Mouse (Mus musculus) adrenal gland, postnatal 36 days (tissue): ENCODE data around the gene Ddx50. TPM values are rescaled to one million over a fixed set of nuclear protein-coding genes. Genes with fewer than 3 reads are reported as not detected.
"Not testable (repeated sequence)": the region's sequence is repeated elsewhere in the genome, so short reads cannot be mapped to it uniquely, and the experiment has no call there.

Experiments used
- DNase-seq, 2 experiments: peaks; one replicate each; pipeline ENCODE4 v3.0.0; 2021; ENCODE audit warnings: mixed read lengths in 1 of 2
- microRNA-seq: library from miRNA; unstranded; fragments of <30 nt; microRNA quantifications from one replicate; pipeline ENCODE4 v1.2.0, GENCODE M21; 2021
- total RNA-seq, 2 experiments: library from RNA; stranded (reverse); gene quantifications; 2 replicates each; pipeline ENCODE4 v1.2.3; 2021

Ddx50 gene
- total RNA-seq, 2 experiments from 2014 or later: 121 to 124 TPM

DNA sequence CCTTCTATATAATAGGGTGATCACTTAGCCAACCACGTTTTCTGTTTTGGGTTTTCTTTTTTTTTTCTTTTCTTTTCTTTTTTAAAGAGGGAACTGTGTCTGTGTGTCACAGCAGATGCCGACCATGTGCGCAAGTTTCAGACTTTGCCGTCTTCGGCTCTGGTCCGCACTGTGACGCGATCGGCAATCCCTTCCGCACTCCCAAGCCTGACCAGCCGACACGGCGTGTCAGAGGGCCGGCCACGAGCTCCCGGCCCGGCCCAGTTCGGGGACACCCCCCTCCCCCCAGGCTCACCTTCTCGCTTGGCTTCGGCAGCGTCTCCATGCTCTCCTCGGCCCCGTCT is 49.2 kb downstream of the Ddx50 start:
- no peak for DNase-seq

GRCm38 (mm10) chr10:62601053-62601791 is 49.8 kb downstream of the Ddx50 start:
- DNase-seq: no peak

- DNase-seq: no peak
These were observed 51.0 kb downstream of the Ddx50 start for GRCm38 (mm10) chr10:62600056-62600455.

- not testable (repeated sequence) for DNase-seq
These were observed 51.7 kb downstream of the Ddx50 start for GRCm38 (mm10) chr10:62599311-62599710.

DNA sequence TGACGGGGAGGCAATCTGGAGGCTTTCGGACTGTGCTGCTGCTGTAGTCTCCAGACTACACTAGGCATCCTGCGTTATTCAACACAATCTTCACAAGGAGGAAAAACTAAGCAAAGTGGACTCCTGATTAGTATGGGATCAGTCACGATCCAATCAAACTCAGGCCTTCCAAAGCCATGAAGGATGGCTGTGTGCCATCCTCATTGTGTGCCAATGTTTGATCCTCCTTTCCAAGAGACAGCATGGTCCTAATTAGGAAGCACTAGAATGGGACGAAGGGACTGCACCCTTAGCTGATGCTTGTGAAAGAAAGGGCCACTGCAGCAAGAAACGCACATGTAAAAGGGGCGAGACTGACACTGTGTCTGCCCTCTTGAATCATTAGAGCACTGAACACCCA is 58.5 kb downstream of the Ddx50 start:
- DNase-seq: no peak

DNA sequence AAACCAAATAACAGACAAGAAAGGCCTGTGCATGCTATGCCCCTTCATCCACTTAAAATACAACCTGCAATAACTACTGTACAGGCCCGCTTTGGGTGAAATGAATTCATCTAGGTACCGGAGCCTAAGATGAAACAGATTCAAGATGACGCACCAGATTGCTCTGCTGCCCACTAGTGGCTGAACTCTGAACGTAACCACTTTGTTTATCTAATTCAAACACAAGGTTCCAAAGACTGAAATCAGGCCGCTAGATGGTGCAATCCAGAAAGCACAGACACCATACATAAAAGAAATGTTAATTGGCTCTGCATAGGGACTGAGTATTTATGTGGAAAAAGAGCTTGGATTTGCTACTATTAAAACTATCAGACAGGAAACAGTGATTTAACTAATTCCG is 60.8 kb downstream of the Ddx50 start:
- DNase-seq: peak; percentile 83 to 90

DNA sequence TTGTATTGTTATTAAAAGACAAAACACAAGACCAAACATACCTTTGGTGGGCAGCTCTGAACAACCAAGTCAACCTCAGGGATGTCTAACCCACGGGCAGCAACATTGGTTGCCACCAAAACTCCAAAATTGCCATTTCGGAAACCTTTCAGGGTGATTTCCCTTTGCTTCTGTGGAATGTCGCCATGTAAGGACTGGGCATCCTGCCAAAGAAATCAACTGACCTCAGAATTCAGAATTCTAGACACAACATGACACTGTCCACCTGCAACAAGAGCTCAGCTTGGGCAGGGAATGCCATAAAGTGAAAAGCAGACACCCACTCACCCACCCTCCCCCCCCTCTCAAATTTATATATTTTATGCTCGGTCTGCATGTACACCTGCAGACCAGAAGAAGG is 62.4 kb downstream of the Ddx50 start:
- DNase-seq: peak in 1 of 2 experiments; percentile 14

GRCm38 (mm10) chr10:62583245-62583644 is 67.8 kb downstream of the Ddx50 start:
- no peak for DNase-seq

- no peak for DNase-seq
These were observed 68.3 kb downstream of the Ddx50 start for GRCm38 (mm10) chr10:62582701-62583100.

- DNase-seq: no peak
These were observed 68.8 kb downstream of the Ddx50 start for GRCm38 (mm10) chr10:62582263-62582662.

DNA sequence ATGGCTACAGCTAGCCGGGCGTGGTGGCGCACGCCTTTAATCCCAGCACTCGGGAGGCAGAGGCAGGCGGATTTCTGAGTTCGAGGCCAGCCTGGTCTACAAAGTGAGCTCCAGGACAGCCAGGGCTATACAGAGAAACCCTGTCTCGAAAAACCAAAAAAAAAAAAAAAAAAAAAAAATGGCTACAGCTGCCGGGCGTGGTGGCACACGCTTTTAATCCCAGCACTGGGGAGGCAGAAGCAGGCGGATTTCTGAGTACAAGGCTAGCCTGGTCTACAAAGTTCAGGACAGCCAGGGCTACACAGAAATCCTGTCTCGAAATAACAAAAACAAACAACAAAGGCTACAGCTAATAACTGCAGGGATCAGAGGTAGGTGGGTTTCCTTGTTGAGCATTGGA is 71.9 kb downstream of the Ddx50 start:
- not testable (repeated sequence) for DNase-seq

GRCm38 (mm10) chr10:62578338-62579100 is 72.5 kb downstream of the Ddx50 start, which contains the start of gene Kif1bp:
Kif1bp (minus strand) TSS chr10:62578457.
- DNase-seq: peak; percentile 97 to 98

DNA sequence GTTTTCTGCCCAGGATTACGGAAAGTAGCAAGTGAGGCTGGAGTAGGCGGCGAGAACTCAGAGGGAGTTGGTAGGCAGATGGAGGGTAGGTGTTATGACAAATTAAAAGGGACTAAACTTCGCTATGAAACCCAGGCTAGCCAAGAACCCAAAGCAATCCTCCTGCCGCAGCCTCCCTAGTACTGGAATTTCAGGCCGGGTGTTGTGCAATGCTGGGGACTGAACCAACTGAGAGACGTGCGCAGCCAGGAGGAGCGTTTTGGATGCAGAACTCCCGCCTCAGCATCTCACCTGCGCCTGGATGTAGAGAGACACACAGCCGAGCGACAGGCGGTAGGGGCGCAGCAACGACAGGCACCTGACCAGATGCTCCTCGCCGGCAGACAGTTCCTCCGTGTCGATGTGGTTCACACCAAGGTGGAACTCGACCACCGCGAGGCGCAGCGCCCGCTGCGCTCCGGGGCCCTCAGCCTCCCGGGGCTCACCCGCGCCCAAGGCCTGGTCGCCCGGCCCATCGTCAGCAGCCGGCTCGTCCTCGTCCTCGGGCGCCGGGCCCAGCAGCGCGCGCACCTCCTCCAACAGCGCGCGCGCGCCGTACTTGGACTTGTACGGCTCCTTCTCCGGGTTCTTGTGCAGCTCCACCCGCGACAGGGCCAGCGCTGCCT is 73.2 kb downstream of the Ddx50 start:
- DNase-seq: no peak

GRCm38 (mm10) chr10:62575001-62575400 is 76.0 kb downstream of the Ddx50 start:
- DNase-seq: no peak

DNA sequence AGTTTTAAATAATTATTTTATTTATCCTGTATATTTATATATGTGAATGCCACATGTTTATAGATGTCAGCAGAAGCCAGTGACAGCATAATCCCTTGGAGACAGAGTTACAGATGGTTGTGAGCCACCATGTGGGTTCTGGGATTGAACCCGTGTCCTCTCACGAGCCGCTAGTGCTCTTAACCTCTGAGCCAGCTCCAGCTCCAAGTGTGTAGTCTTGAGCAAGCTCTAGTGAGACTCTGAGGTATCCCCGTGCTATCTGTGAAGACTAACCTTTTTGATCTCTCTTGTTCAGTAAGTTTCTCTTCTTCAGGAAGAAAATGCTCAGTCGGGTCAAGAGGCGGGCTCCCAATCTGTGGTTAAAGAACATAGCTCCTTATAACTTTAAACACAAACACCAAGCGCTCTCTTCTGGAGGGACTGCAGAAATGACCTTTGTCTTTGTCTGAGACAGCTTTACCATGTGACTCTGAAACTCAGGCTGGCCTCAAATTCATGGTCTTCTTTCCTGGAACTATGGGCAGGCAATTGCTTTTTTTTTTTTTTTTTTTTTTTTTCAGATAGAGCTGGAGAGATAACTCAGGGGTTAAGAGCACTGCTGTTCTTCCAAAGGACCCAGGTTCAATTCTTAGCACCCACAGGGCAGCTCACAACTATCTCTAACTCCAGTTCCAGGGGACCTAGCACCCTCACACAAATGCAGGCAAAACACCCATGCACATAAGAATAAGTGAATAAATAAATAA is 80.7 kb downstream of the Ddx50 start:
- no peak for DNase-seq

DNA sequence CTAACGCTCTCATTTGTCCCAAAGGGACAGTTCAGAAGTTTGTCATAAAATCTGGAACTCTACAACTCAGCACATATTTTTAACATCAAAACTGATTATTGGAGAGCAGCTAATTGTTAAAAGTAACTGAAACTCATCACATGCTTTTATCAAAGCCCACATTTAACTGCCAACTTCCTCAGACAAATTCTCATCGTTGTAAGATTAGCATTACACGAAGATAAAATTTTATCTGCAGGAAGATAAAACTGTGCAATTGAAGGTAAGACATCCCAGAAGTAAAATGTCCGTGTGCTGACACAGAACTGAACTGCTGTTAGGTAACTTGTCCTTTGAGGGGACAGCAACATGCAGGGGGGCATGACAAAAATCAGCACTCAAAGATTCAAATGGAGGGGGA is 82.2 kb downstream of the Ddx50 start:
- DNase-seq: no peak

Small RNA genes within 50 kb of the gene (microRNA-seq; reads per million reads assigned to microRNA genes)
- gene Mir7215: not detected

Other genes starting within 250 kb of the Ddx50 start
- not detected for gene Hkdc1, start 228.7 kb downstream of the Ddx50 start, total RNA-seq
- gene 4930507D05Rik, start 201.7 kb downstream of the Ddx50 start, total RNA-seq: under 1 TPM; 0.43 to 0.53 TPM
- gene Supv3l1, start 201.5 kb downstream of the Ddx50 start, total RNA-seq: 10 to 100 TPM; 28.9 to 34.1 TPM
- gene Vps26a, start 164.4 kb downstream of the Ddx50 start, total RNA-seq: 10 to 100 TPM; 50.6 to 59.9 TPM
- gene Srgn, start 123.8 kb downstream of the Ddx50 start, total RNA-seq: 10 to 100 TPM; 40.5 to 65.4 TPM
- gene Kif1bp, start 72.8 kb downstream of the Ddx50 start, total RNA-seq: 10 to 100 TPM; 54.4 to 56.1 TPM
- gene Ddx21, start 48.9 kb downstream of the Ddx50 start, total RNA-seq: 10 to 100 TPM; 70.3 to 85.0 TPM
- under 1 TPM; 0.46 to 0.70 TPM for gene Stox1, start 74.9 kb upstream of the Ddx50 start, total RNA-seq
- gene Ccar1, start 141.1 kb upstream of the Ddx50 start, total RNA-seq: 10 to 100 TPM; 56.2 to 74.1 TPM